Mouse (Mus musculus) hindbrain, embryonic 11.5 days (tissue): ENCODE measurements at regions not wholly inside any gene's neighbourhood (a gene's known extent, or its start where the extent isn't known, plus 50 kb on each side); places are given as distances from the start of the nearest gene placed in this dataset.

Experiments used
- ATAC-seq: fragments of 200-750 bp; cut with Nextera tagmentation; 2 replicates; pipeline ENCODE4 v1.8.0; 2017; ENCODE audit warnings: mild to moderate bottlenecking, moderate TSS enrichment, moderate library complexity; ENCODE audit not compliant: low FRiP score
- DNase-seq: peaks from one replicate; pipeline ENCODE4 v3.0.0-alpha.2; 2015; ENCODE audit warnings: low spot score
- H3K27ac ChIP-seq: fragments of 300-500 bp; sonication (generic); 2 replicates; pipeline ENCODE4 v1.5.1; 2014; ENCODE audit warnings: mild to moderate bottlenecking, low read depth, low read length
- H3K27me3 ChIP-seq: fragments of 300-500 bp; sonication (generic); 2 replicates; pipeline ENCODE4 v1.6.1; 2014; ENCODE audit warnings: mild to moderate bottlenecking, low read length, moderate library complexity, mixed read lengths; ENCODE audit not compliant: control insufficient read depth, insufficient read depth
- H3K36me3 ChIP-seq: fragments of 300-500 bp; sonication (generic); 2 replicates; pipeline ENCODE4 v1.6.1; 2014; ENCODE audit warnings: mild to moderate bottlenecking, low read length, moderate library complexity, mixed read lengths; ENCODE audit not compliant: control insufficient read depth, insufficient read depth
- H3K4me1 ChIP-seq: fragments of 300-500 bp; sonication (generic); replicated peaks from 2 replicates; pipeline ENCODE4 v1.6.1; 2014; ENCODE audit warnings: low read length, mixed read lengths; ENCODE audit not compliant: control insufficient read depth, insufficient read depth
- H3K4me2 ChIP-seq: fragments of 300-500 bp; sonication (generic); replicated peaks from 2 replicates; pipeline ENCODE4 v1.6.1; 2014; ENCODE audit warnings: mild to moderate bottlenecking, low read depth, low read length
- H3K4me3 ChIP-seq: fragments of 300-500 bp; sonication (generic); 2 replicates; pipeline ENCODE4 v1.5.1; 2014; ENCODE audit warnings: low read depth, low read length
- H3K9ac ChIP-seq: fragments of 300-500 bp; sonication (generic); 2 replicates; pipeline ENCODE4 v1.6.1; 2014; ENCODE audit warnings: low read depth, low read length
- H3K9me3 ChIP-seq: fragments of 300-500 bp; sonication (generic); 2 replicates; pipeline ENCODE4 v1.6.1; 2016; ENCODE audit warnings: low read length; ENCODE audit not compliant: control insufficient read depth
- WGBS: fragments of 180-500 bp; shearing (Covaris S2); extraction: QIAGEN DNeasy Blood & Tissue Kit; methylation state at CpG from one replicate; pipeline ENCODE4 v1.1.7; 2014; 5-methylcytosine and 5-hydroxymethylcytosine counted together

GRCm38 (mm10) chr6:68151569-68151968 lies 616.0 kb upstream of the Tacstd2 start:
- Histone ChIP-seq H3K9me3 (no peaks in the 10 kb centered on the region), H3K27me3 (no peaks in the 10 kb centered on the region), H3K36me3 (no peaks in the 10 kb centered on the region), H3K4me2 (no peak overlapping the region), H3K27ac (no peak overlapping the region), H3K9ac (no peak overlapping the region), H3K4me3 (no peak overlapping the region), H3K4me1 (no peaks in the 10 kb centered on the region)
- WGBS = 79% methylated on average over 1 of the region's 1 CpGs
- ATAC-seq = no peak
- DNase-seq = no peak

GRCm38 (mm10) chr6:68102481-68102880 lies 566.9 kb upstream of the Tacstd2 start:
- Histone ChIP-seq H3K27ac (no peak overlapping the region), H3K9me3 (no peaks in the 10 kb centered on the region), H3K4me3 (no peak overlapping the region), H3K27me3 (no peaks in the 10 kb centered on the region), H3K4me1 (no peaks in the 10 kb centered on the region), H3K9ac (no peak overlapping the region), H3K4me2 (no peak overlapping the region), H3K36me3 (no peaks in the 10 kb centered on the region)
- no peak for ATAC-seq
- no peak for DNase-seq
